Mouse (Mus musculus): ENCODE measurements around the gene Etfa. TPM values are rescaled to one million over a fixed set of nuclear protein-coding genes. Genes with fewer than 3 reads are reported as not detected.

The Etfa gene
- polyA plus RNA-seq, 1 experiment from 2014 or later = 187 TPM

- DNase-seq (ENCODE audit: low spot score) (no peak), ATAC-seq (replicated peaks; ENCODE audit: insufficient number of reproducible peaks, low FRiP score, low TSS enrichment, low read depth) (no peak)
- H3K27me3 ChIP-seq (ENCODE audit: control insufficient read depth, insufficient read depth, low read length) = no peaks in the 10 kb centered on the region
- WGBS = 53% methylated on average over 3 of the region's 3 CpGs
- H3K4me1 ChIP-seq (ENCODE audit: control insufficient read depth, insufficient read depth, low read length) = peaks cover 6% of the 10 kb centered on the region; the same call in 1 of the 2 replicates
- H3K36me3 ChIP-seq (replicated peaks; ENCODE audit: control insufficient read depth, insufficient read depth, low read depth, low read length) = no peaks in the 10 kb centered on the region
- H3K27ac ChIP-seq (replicated peaks; ENCODE audit: low read depth, low read length) = no peak overlapping the region
- no peak overlapping the region for H3K9ac ChIP-seq (replicated peaks; ENCODE audit: low read length)
- no peaks in the 10 kb centered on the region for H3K9me3 ChIP-seq (replicated peaks; ENCODE audit: control insufficient read depth, low read length)
- no peak overlapping the region for H3K4me2 ChIP-seq (ENCODE audit: low read depth, low read length)
- no peak overlapping the region for H3K4me3 ChIP-seq (ENCODE audit: low read depth, low read length)
Observed at GRCm38 (mm10) chr9:55409833-55410232, 102.2 kb downstream of the Etfa start.

- 45% methylated on average over 4 of the region's 4 CpGs for WGBS
- Histone ChIP-seq H3K4me2 (ENCODE audit: low read depth, low read length) (no peak overlapping the region), H3K9ac (replicated peaks; ENCODE audit: low read length) (no peak overlapping the region), H3K36me3 (replicated peaks; ENCODE audit: control insufficient read depth, insufficient read depth, low read depth, low read length) (no peaks in the 10 kb centered on the region), H3K27ac (replicated peaks; ENCODE audit: low read depth, low read length) (no peak overlapping the region), H3K9me3 (replicated peaks; ENCODE audit: control insufficient read depth, low read length) (no peaks in the 10 kb centered on the region), H3K4me1 (ENCODE audit: control insufficient read depth, insufficient read depth, low read length) (peaks cover 6% of the 10 kb centered on the region; the same call in 1 of the 2 replicates), H3K4me3 (ENCODE audit: low read depth, low read length) (no peak overlapping the region), H3K27me3 (ENCODE audit: control insufficient read depth, insufficient read depth, low read length) (no peaks in the 10 kb centered on the region)
- DNase-seq (ENCODE audit: low spot score) (no peak), ATAC-seq (replicated peaks; ENCODE audit: insufficient number of reproducible peaks, low FRiP score, low TSS enrichment, low read depth) (no peak)
Observed at GRCm38 (mm10) chr9:55408851-55409250, 103.2 kb downstream of the Etfa start.

- no peak overlapping the region for H3K9ac ChIP-seq (replicated peaks; ENCODE audit: low read length)
- H3K9me3 ChIP-seq (replicated peaks; ENCODE audit: control insufficient read depth, low read length) = no peaks in the 10 kb centered on the region
- H3K27ac ChIP-seq (replicated peaks; ENCODE audit: low read depth, low read length) = no peak overlapping the region
- WGBS = 15% methylated on average over 2 of the region's 2 CpGs
- H3K4me1 ChIP-seq (ENCODE audit: control insufficient read depth, insufficient read depth, low read length) = peaks cover 6% of the 10 kb centered on the region; the same call in 1 of the 2 replicates
- no peak overlapping the region for H3K4me3 ChIP-seq (ENCODE audit: low read depth, low read length)
- 0 out of 2 replicates have a peak, but pooled peaks have one; percentile 36 for ATAC-seq (replicated peaks; ENCODE audit: insufficient number of reproducible peaks, low FRiP score, low TSS enrichment, low read depth)
- H3K27me3 ChIP-seq (ENCODE audit: control insufficient read depth, insufficient read depth, low read length) = no peaks in the 10 kb centered on the region
- peak; percentile 48 for DNase-seq (ENCODE audit: low spot score)
- H3K4me2 ChIP-seq (ENCODE audit: low read depth, low read length) = no peak overlapping the region
- no peaks in the 10 kb centered on the region for H3K36me3 ChIP-seq (replicated peaks; ENCODE audit: control insufficient read depth, insufficient read depth, low read depth, low read length)
Observed at GRCm38 (mm10) chr9:55406773-55407172, 105.3 kb downstream of the Etfa start.

GRCm38 (mm10) chr9:55404976-55405702 lies 106.9 kb downstream of the Etfa start:
- Histone ChIP-seq H3K4me1 (ENCODE audit: control insufficient read depth, insufficient read depth, low read length) (peaks cover 6% of the 10 kb centered on the region; the same call in 1 of the 2 replicates), H3K4me3 (ENCODE audit: low read depth, low read length) (no peak overlapping the region), H3K27ac (replicated peaks; ENCODE audit: low read depth, low read length) (no peak overlapping the region), H3K4me2 (ENCODE audit: low read depth, low read length) (no peak overlapping the region), H3K9me3 (replicated peaks; ENCODE audit: control insufficient read depth, low read length) (no peaks in the 10 kb centered on the region), H3K27me3 (ENCODE audit: control insufficient read depth, insufficient read depth, low read length) (no peaks in the 10 kb centered on the region), H3K9ac (replicated peaks; ENCODE audit: low read length) (no peak overlapping the region), H3K36me3 (replicated peaks; ENCODE audit: control insufficient read depth, insufficient read depth, low read depth, low read length) (no peaks in the 10 kb centered on the region)
- no peak for DNase-seq (ENCODE audit: low spot score)
- WGBS = 75% methylated on average over 6 of the region's 6 CpGs
- ATAC-seq (replicated peaks; ENCODE audit: insufficient number of reproducible peaks, low FRiP score, low TSS enrichment, low read depth) = no peak

Other genes starting within 250 kb of the Etfa start
- gene Nrg4, start 185.4 kb downstream of the Etfa start, polyA plus RNA-seq (2014; fragmentation: Nextera tagmentation; extraction: Ambion mirVana) = 0.81 and 1.4 TPM in 2 replicates
- gene Tmem266, start 185.3 kb downstream of the Etfa start, polyA plus RNA-seq (2014; fragmentation: Nextera tagmentation; extraction: Ambion mirVana) = 0.17 and 0.40 TPM in 2 replicates
- 23.3 and 30.6 TPM in 2 replicates for gene Isl2, start 26.4 kb upstream of the Etfa start, polyA plus RNA-seq (2014; fragmentation: Nextera tagmentation; extraction: Ambion mirVana)

All from embryonic facial prominence, embryonic 11.5 days (tissue).